Mouse (Mus musculus): Measurements from ENCODE around the gene Cnep1r1. TPM values are rescaled to one million over a fixed set of nuclear protein-coding genes. Genes with fewer than 3 reads are reported as not detected.

The Cnep1r1 gene
- 27.8 and 31.0 TPM in 2 replicates for polyA plus RNA-seq (2014; fragmentation: Nextera tagmentation; extraction: Ambion mirVana)

- Histone ChIP-seq H3K4me1 (replicated peaks; ENCODE audit: control insufficient read depth, insufficient read depth, low read length) (0 out of 2 replicates have a peak, but pooled peaks cover 3% of the 10 kb centered on the region), H3K27me3 (replicated peaks; ENCODE audit: control insufficient read depth, insufficient read depth, low read length) (no peaks in the 10 kb centered on the region), H3K4me3 (ENCODE audit: low read depth, low read length) (peak within 1 kb of the TSS; percentile 97), H3K9me3 (ENCODE audit: control insufficient read depth, low read length) (no peaks in the 10 kb centered on the region), H3K27ac (ENCODE audit: low read depth) (peak within 1 kb of the TSS; percentile 76), H3K9ac (ENCODE audit: low read length) (peak within 1 kb of the TSS; percentile 90), H3K4me2 (ENCODE audit: low read length) (peak within 1 kb of the TSS; percentile 59), H3K36me3 (ENCODE audit: control insufficient read depth, insufficient read depth, low read length) (peaks cover 31% of the 10 kb centered on the region)
- DNase-seq (ENCODE audit: low spot score) (peak; percentile 96), ATAC-seq (replicated peaks; ENCODE audit: low FRiP score, low TSS enrichment, low read depth) (peak; percentile 97)
- WGBS = under 1% methylated on average over 49 of the region's 49 CpGs
Observed at GRCm38 (mm10) chr8:88118456-88119036, at the start of gene Cnep1r1. Cnep1r1 (plus strand) TSS chr8:88118769.

GRCm38 (mm10) chr8:88082183-88082582, 36.4 kb upstream of the Cnep1r1 start:
- H3K36me3 ChIP-seq (ENCODE audit: control insufficient read depth, insufficient read depth, low read length) = no peaks in the 10 kb centered on the region
- ATAC-seq (replicated peaks; ENCODE audit: low FRiP score, low TSS enrichment, low read depth) (no peak), DNase-seq (ENCODE audit: low spot score) (no peak)
- no peak overlapping the region for H3K27ac ChIP-seq (ENCODE audit: low read depth)
- H3K4me2 ChIP-seq (ENCODE audit: low read length) = no peak overlapping the region
- H3K4me3 ChIP-seq (ENCODE audit: low read depth, low read length) = no peak overlapping the region
- H3K9me3 ChIP-seq (ENCODE audit: control insufficient read depth, low read length) = no peaks in the 10 kb centered on the region
- no peaks in the 10 kb centered on the region for H3K27me3 ChIP-seq (replicated peaks; ENCODE audit: control insufficient read depth, insufficient read depth, low read length)
- H3K4me1 ChIP-seq (replicated peaks; ENCODE audit: control insufficient read depth, insufficient read depth, low read length) = no peaks in the 10 kb centered on the region
- no peak overlapping the region for H3K9ac ChIP-seq (ENCODE audit: low read length)
- 54% methylated on average over 5 of the region's 5 CpGs for WGBS

- no peak overlapping the region for H3K4me3 ChIP-seq (ENCODE audit: low read depth, low read length)
- H3K9me3 ChIP-seq (ENCODE audit: control insufficient read depth, low read length) = no peaks in the 10 kb centered on the region
- no peaks in the 10 kb centered on the region for H3K4me1 ChIP-seq (replicated peaks; ENCODE audit: control insufficient read depth, insufficient read depth, low read length)
- H3K27ac ChIP-seq (ENCODE audit: low read depth) = no peak overlapping the region
- H3K4me2 ChIP-seq (ENCODE audit: low read length) = no peak overlapping the region
- no peaks in the 10 kb centered on the region for H3K36me3 ChIP-seq (ENCODE audit: control insufficient read depth, insufficient read depth, low read length)
- no peaks in the 10 kb centered on the region for H3K27me3 ChIP-seq (replicated peaks; ENCODE audit: control insufficient read depth, insufficient read depth, low read length)
- H3K9ac ChIP-seq (ENCODE audit: low read length) = no peak overlapping the region
- ATAC-seq (replicated peaks; ENCODE audit: low FRiP score, low TSS enrichment, low read depth) = no peak
- DNase-seq (ENCODE audit: low spot score) = no peak
Observed at GRCm38 (mm10) chr8:88088006-88088405, 30.6 kb upstream of the Cnep1r1 start.

GRCm38 (mm10) chr8:88091661-88092060, 26.9 kb upstream of the Cnep1r1 start:
- Histone ChIP-seq H3K9me3 (ENCODE audit: control insufficient read depth, low read length) (no peaks in the 10 kb centered on the region), H3K4me3 (ENCODE audit: low read depth, low read length) (no peak overlapping the region), H3K9ac (ENCODE audit: low read length) (no peak overlapping the region), H3K4me2 (ENCODE audit: low read length) (no peak overlapping the region), H3K27me3 (replicated peaks; ENCODE audit: control insufficient read depth, insufficient read depth, low read length) (no peaks in the 10 kb centered on the region), H3K27ac (ENCODE audit: low read depth) (no peak overlapping the region), H3K4me1 (replicated peaks; ENCODE audit: control insufficient read depth, insufficient read depth, low read length) (no peaks in the 10 kb centered on the region), H3K36me3 (ENCODE audit: control insufficient read depth, insufficient read depth, low read length) (no peaks in the 10 kb centered on the region)
- ATAC-seq (replicated peaks; ENCODE audit: low FRiP score, low TSS enrichment, low read depth) = no peak
- 87% methylated on average over 2 of the region's 2 CpGs for WGBS
- DNase-seq (ENCODE audit: low spot score) = no peak

- Histone ChIP-seq H3K36me3 (ENCODE audit: control insufficient read depth, insufficient read depth, low read length) (no peaks in the 10 kb centered on the region), H3K27me3 (replicated peaks; ENCODE audit: control insufficient read depth, insufficient read depth, low read length) (no peaks in the 10 kb centered on the region), H3K4me3 (ENCODE audit: low read depth, low read length) (no peak overlapping the region), H3K4me1 (replicated peaks; ENCODE audit: control insufficient read depth, insufficient read depth, low read length) (no peaks in the 10 kb centered on the region), H3K9ac (ENCODE audit: low read length) (no peak overlapping the region), H3K27ac (ENCODE audit: low read depth) (no peak overlapping the region), H3K4me2 (ENCODE audit: low read length) (no peak overlapping the region), H3K9me3 (ENCODE audit: control insufficient read depth, low read length) (no peaks in the 10 kb centered on the region)
- ATAC-seq (replicated peaks; ENCODE audit: low FRiP score, low TSS enrichment, low read depth) (no peak), DNase-seq (ENCODE audit: low spot score) (no peak)
- 55% methylated on average over 4 of the region's 4 CpGs for whole genome bisulfite sequencing
Observed at GRCm38 (mm10) chr8:88093367-88093766, 25.2 kb upstream of the Cnep1r1 start.

- Histone ChIP-seq H3K27ac (ENCODE audit: low read depth) (no peak overlapping the region), H3K4me2 (ENCODE audit: low read length) (no peak overlapping the region), H3K4me1 (replicated peaks; ENCODE audit: control insufficient read depth, insufficient read depth, low read length) (no peaks in the 10 kb centered on the region), H3K9me3 (ENCODE audit: control insufficient read depth, low read length) (no peaks in the 10 kb centered on the region), H3K27me3 (replicated peaks; ENCODE audit: control insufficient read depth, insufficient read depth, low read length) (no peaks in the 10 kb centered on the region), H3K4me3 (ENCODE audit: low read depth, low read length) (no peak overlapping the region), H3K36me3 (ENCODE audit: control insufficient read depth, insufficient read depth, low read length) (no peaks in the 10 kb centered on the region), H3K9ac (ENCODE audit: low read length) (no peak overlapping the region)
- no peak for ATAC-seq (replicated peaks; ENCODE audit: low FRiP score, low TSS enrichment, low read depth)
- no peak for DNase-seq (ENCODE audit: low spot score)
- 77% methylated on average over 4 of the region's 4 CpGs for WGBS
Observed at GRCm38 (mm10) chr8:88098856-88099255, 19.7 kb upstream of the Cnep1r1 start.

GRCm38 (mm10) chr8:88099526-88099925, 19.0 kb upstream of the Cnep1r1 start:
- no peak overlapping the region for H3K9ac ChIP-seq (ENCODE audit: low read length)
- H3K27ac ChIP-seq (ENCODE audit: low read depth) = no peak overlapping the region
- 0% methylated on average over 1 of the region's 1 CpGs for WGBS
- H3K36me3 ChIP-seq (ENCODE audit: control insufficient read depth, insufficient read depth, low read length) = no peaks in the 10 kb centered on the region
- no peak for ATAC-seq (replicated peaks; ENCODE audit: low FRiP score, low TSS enrichment, low read depth)
- DNase-seq (ENCODE audit: low spot score) = no peak
- no peak overlapping the region for H3K4me3 ChIP-seq (ENCODE audit: low read depth, low read length)
- no peaks in the 10 kb centered on the region for H3K9me3 ChIP-seq (ENCODE audit: control insufficient read depth, low read length)
- no peak overlapping the region for H3K4me2 ChIP-seq (ENCODE audit: low read length)
- no peaks in the 10 kb centered on the region for H3K4me1 ChIP-seq (replicated peaks; ENCODE audit: control insufficient read depth, insufficient read depth, low read length)
- no peaks in the 10 kb centered on the region for H3K27me3 ChIP-seq (replicated peaks; ENCODE audit: control insufficient read depth, insufficient read depth, low read length)

GRCm38 (mm10) chr8:88109241-88109640, 9.3 kb upstream of the Cnep1r1 start:
- no peaks in the 10 kb centered on the region for H3K4me1 ChIP-seq (replicated peaks; ENCODE audit: control insufficient read depth, insufficient read depth, low read length)
- H3K9me3 ChIP-seq (ENCODE audit: control insufficient read depth, low read length) = no peaks in the 10 kb centered on the region
- WGBS = 93% methylated on average over 4 of the region's 4 CpGs
- H3K27ac ChIP-seq (ENCODE audit: low read depth) = no peak overlapping the region
- H3K4me2 ChIP-seq (ENCODE audit: low read length) = no peak overlapping the region
- no peaks in the 10 kb centered on the region for H3K27me3 ChIP-seq (replicated peaks; ENCODE audit: control insufficient read depth, insufficient read depth, low read length)
- ATAC-seq (replicated peaks; ENCODE audit: low FRiP score, low TSS enrichment, low read depth) = no peak
- no peak for DNase-seq (ENCODE audit: low spot score)
- H3K4me3 ChIP-seq (ENCODE audit: low read depth, low read length) = no peak overlapping the region
- H3K36me3 ChIP-seq (ENCODE audit: control insufficient read depth, insufficient read depth, low read length) = no peaks in the 10 kb centered on the region
- no peak overlapping the region for H3K9ac ChIP-seq (ENCODE audit: low read length)

- Histone ChIP-seq H3K9me3 (ENCODE audit: control insufficient read depth, low read length) (no peaks in the 10 kb centered on the region), H3K4me1 (replicated peaks; ENCODE audit: control insufficient read depth, insufficient read depth, low read length) (0 out of 2 replicates have a peak, but pooled peaks cover 3% of the 10 kb centered on the region), H3K27me3 (replicated peaks; ENCODE audit: control insufficient read depth, insufficient read depth, low read length) (no peaks in the 10 kb centered on the region), H3K27ac (ENCODE audit: low read depth) (peak overlapping the region; percentile 76), H3K9ac (ENCODE audit: low read length) (peak overlapping the region; percentile 90), H3K4me3 (ENCODE audit: low read depth, low read length) (peak overlapping the region; percentile 97), H3K4me2 (ENCODE audit: low read length) (peak overlapping the region; percentile 59), H3K36me3 (ENCODE audit: control insufficient read depth, insufficient read depth, low read length) (peaks cover 34% of the 10 kb centered on the region)
- peak; percentile 54 for DNase-seq (ENCODE audit: low spot score)
- WGBS = 1% methylated on average over 11 of the region's 11 CpGs
- peak; percentile 61; the same call in 1 of the 2 replicates for ATAC-seq (replicated peaks; ENCODE audit: low FRiP score, low TSS enrichment, low read depth)
Observed at GRCm38 (mm10) chr8:88119076-88119475, 507 bp downstream of the Cnep1r1 start.

All from intestine, embryonic 14.5 days (tissue).